In the genomic region with DNA sequence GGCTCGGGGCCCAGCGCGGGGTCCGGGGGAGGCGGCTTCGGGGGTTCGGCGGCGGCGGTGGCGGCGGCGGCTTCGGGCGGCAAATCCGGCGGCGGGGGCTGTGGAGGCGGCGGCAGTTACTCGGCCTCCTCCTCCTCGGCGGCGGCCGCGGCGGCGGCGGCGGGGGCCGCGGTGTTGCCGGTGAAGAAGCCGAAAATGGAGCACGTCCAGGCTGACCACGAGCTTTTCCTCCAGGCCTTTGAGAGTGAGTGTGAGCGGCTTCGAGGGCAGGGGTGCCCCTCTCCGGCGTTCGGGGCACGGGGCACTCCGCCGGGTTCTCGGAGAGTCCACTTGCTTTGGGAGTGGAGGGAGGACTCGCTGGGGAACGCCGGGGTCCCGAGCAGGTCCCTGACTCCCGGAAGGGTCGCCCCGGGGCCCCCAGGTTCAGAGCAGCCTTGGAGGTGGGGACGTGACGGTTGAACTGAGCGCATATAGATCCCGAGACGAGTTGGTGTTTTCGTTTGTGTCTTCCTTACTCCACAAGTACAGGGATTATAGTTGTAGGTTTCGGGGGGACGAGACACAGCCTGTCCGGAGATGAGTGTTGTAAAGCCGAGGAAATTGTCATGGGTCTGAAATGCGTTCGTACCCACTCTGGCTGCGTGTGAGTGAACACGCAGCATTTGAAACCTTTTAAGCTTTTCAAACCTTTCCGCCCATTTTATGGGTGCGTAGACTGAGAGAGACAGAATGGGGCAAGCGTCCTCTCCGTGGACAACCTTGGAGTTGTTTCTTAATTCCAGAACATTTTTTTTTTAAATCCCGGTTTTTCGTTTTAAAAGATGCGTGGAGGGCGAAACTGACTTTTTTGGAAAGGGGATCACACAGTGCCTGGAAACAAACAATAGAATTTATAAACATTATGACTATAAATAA, we compare ENCODE assay signal across 8 mouse cellular contexts. TPM values are rescaled to one million over a fixed set of nuclear protein-coding genes. Genes with fewer than 3 reads are reported as not detected.
DNase-seq lines count a peak whose midpoint lies in the region; ATAC-seq and TF ChIP-seq lines count a peak whose summit lies in the region.

No protein-coding gene starts in this region.

- DNase-seq in left cerebral cortex, adult 2 months (ENCODE audit: extremely low spot score in 1 of 2, low spot score in 2 of 2), result peak in 1 of 2 experiments; percentile 33
- no peak for DNase-seq in left cerebral cortex, adult 8-10 months (ENCODE audit: low spot score in 2 of 2)
- DNase-seq in Patski (ENCODE audit: low read depth, low spot score), result no peak
- no peak for DNase-seq in midbrain, embryonic 10.5 days (ENCODE audit: low spot score)
- no peak for DNase-seq in adrenal gland, adult 8-10 months
- no peak for DNase-seq in cerebellum, postnatal 36 days

- H3K27ac ChIP-seq in left cerebral cortex, adult 2 months, result peak overlapping the region; percentile 89
- H3K27ac ChIP-seq in intestine, embryonic 15.5 days, result peak overlapping the region; percentile 100
- peak overlapping the region; percentile 99 for H3K27ac ChIP-seq in midbrain, embryonic 10.5 days (replicated peaks)

- H3K36me3 ChIP-seq in intestine, embryonic 15.5 days, result no peaks in the 10 kb centered on the region
- H3K36me3 ChIP-seq in midbrain, embryonic 10.5 days, result peaks cover 31% of the 10 kb centered on the region

- CTCF ChIA-PET in Patski (lab: Charles Lee), result interaction anchor here (1.0 kb wide), 1 partner anchor 32 kb away, joined by 3 read pairs; the partner anchor contains the start of gene Utp6

- H3K4me3 ChIP-seq in left cerebral cortex, adult 2 months, result peak overlapping the region; percentile 86
- H3K4me3 ChIP-seq in intestine, embryonic 15.5 days (replicated peaks), result peak overlapping the region; percentile 97
- H3K4me3 ChIP-seq in midbrain, embryonic 10.5 days, result peak overlapping the region; percentile 99

- POLR2A ChIA-PET in Patski (lab: Charles Lee), result interaction anchor here (0.7 kb wide), 2 partner anchors 221 to 652 kb away, joined by 3 to 5 read pairs; no protein-coding TSS in a partner anchor

- TF ChIP-seq CTCF in left cerebral cortex, adult 2 months (IDR thresholded peaks at IDR 0.05), result no peak
- TF ChIP-seq CTCF in Patski (IDR thresholded peaks at IDR 0.05), result no peak

- H3K4me1 ChIP-seq in intestine, embryonic 15.5 days (replicated peaks), result no peaks in the 10 kb centered on the region
- peaks cover 16% of the 10 kb centered on the region for H3K4me1 ChIP-seq in midbrain, embryonic 10.5 days

- H3K27me3 ChIP-seq in Patski, result no peaks in the 10 kb centered on the region
- H3K27me3 ChIP-seq in intestine, embryonic 15.5 days (replicated peaks), result no peaks in the 10 kb centered on the region
- H3K27me3 ChIP-seq in midbrain, embryonic 10.5 days (ENCODE audit: low read depth, poor library complexity, severe bottlenecking), result no peaks in the 10 kb centered on the region

- in situ Hi-C loops in Patski (cut with MboI; ENCODE audit: low pct_unique_long_range_greater_than_20kb), result no loop called here

- ATAC-seq in Patski, result peak; percentile 38
- ATAC-seq in erythroblast, adult 5-6 weeks (replicated peaks; ENCODE audit: low FRiP score, poor library complexity, severe bottlenecking), result peak; percentile 61
- peak; percentile 42 for ATAC-seq in intestine, embryonic 15.5 days

- H3K9ac ChIP-seq in intestine, embryonic 15.5 days, result peak overlapping the region; percentile 95

- H3K4me2 ChIP-seq in intestine, embryonic 15.5 days (replicated peaks), result peak overlapping the region; percentile 50

- intact Hi-C loops in left cerebral cortex, adult 2 months (cut with DNase I), result no loop called here

- no peaks in the 10 kb centered on the region for H3K9me3 ChIP-seq in intestine, embryonic 15.5 days
- no peaks in the 10 kb centered on the region for H3K9me3 ChIP-seq in midbrain, embryonic 10.5 days (replicated peaks)

- WGBS in intestine, embryonic 15.5 days, result under 1% methylated on average over 50 of the region's 74 CpGs
- under 1% methylated on average over 61 of the region's 74 CpGs for WGBS in midbrain, embryonic 10.5 days

RNA-seq across cellular contexts. Expression of gene Suz12, which starts 0.7 kb away (rescaled TPM):
- total RNA-seq in left cerebral cortex, adult 2 months (2021), result 10 to 100 TPM; 33.4 to 34.0 TPM
- 10 to 100 TPM; 34.4 to 48.9 (median 44.7) TPM for total RNA-seq in left cerebral cortex, adult 8-10 months (2022)
- polyA plus RNA-seq in Patski (2021), result 53.9 TPM
- total RNA-seq in erythroblast, adult 5-6 weeks (2015; ENCODE audit: low replicate concordance), result 30.6 and 40.1 TPM in 2 replicates
- 42.0 and 55.1 TPM in 2 replicates for total RNA-seq in erythroblast, adult 5-6 weeks (2017; ENCODE audit: low replicate concordance)
- 19.2 and 22.6 TPM in 2 replicates for polyA plus RNA-seq in intestine, embryonic 15.5 days (2015; fragmentation: Nextera tagmentation; extraction: Ambion mirVana)
- polyA plus RNA-seq in midbrain, embryonic 10.5 days (2016; fragmentation: Nextera tagmentation; extraction: Ambion mirVana), result 19.7 and 20.6 TPM in 2 replicates
- total RNA-seq in adrenal gland, adult 8-10 months (2022), result 10 to 100 TPM; 42.8 to 53.9 (median 47.1) TPM

RNA-seq across cellular contexts. Expression of gene Utp6, which starts 31.4 kb away (rescaled TPM):
- total RNA-seq in left cerebral cortex, adult 2 months (2021), result 10 to 100 TPM; 23.2 to 28.3 TPM
- 10 to 100 TPM; 25.3 to 31.4 (median 28.2) TPM for total RNA-seq in left cerebral cortex, adult 8-10 months (2022)
- polyA plus RNA-seq in Patski (2021), result 49.7 TPM
- 2.3 and 15.0 TPM in 2 replicates for total RNA-seq in erythroblast, adult 5-6 weeks (2015; ENCODE audit: low replicate concordance)
- total RNA-seq in erythroblast, adult 5-6 weeks (2017; ENCODE audit: low replicate concordance), result 13.4 and 17.3 TPM in 2 replicates
- 47.0 and 50.0 TPM in 2 replicates for polyA plus RNA-seq in intestine, embryonic 15.5 days (2015; fragmentation: Nextera tagmentation; extraction: Ambion mirVana)
- polyA plus RNA-seq in midbrain, embryonic 10.5 days (2016; fragmentation: Nextera tagmentation; extraction: Ambion mirVana), result 64.5 and 66.8 TPM in 2 replicates
- 10 to 100 TPM; 39.0 to 50.4 (median 46.1) TPM for total RNA-seq in adrenal gland, adult 8-10 months (2022)
